Mouse (Mus musculus) adrenal gland (tissue): ENCODE data around the gene Olfr623.

Source experiments
- intact Hi-C: fragments of 180-260 bp; cut with DNase I; formaldehyde crosslinking; loops from one replicate; pipeline ENCODE4 v1.15.1; 2025
- long read RNA-seq, 2 experiments: library from polyadenylated mRNA; unstranded; transcript quantifications; one replicate each; pipeline ENCODE4 v2.0.0; 2020; ENCODE audit warnings: borderline replicate concordance in 1 of 2; ENCODE audit not compliant: insufficient replicate concordance in 1 of 2

Gene Olfr623
- long read RNA-seq, experiment 1 = 0 reads
- long read RNA-seq, experiment 2 = 0 reads

GRCm38 (mm10) chr7:103663598-103663997 is at the start of gene Olfr623:
Olfr623 (minus strand) TSS chr7:103663698.
- intact Hi-C loops = no loop called here

DNA sequence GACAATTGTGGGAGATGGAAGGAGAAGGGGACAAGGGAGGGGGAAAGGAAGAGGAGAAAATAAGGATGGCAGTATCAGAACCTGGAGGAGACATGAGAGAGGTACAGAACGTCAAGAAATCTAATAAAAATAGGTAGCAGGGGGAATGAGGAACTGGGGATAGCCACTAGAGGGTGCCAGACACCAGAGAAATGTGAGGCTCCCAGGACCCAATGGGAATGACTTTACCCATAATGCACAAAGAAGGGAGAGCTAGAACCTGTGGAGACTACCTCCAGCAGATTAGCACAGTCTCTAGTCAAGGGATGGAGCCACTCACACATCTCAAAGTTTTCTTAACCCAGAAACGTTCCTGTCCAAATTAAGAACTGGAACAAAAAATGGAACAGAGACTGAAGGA is 48.5 kb upstream of the Olfr623 start:
- intact Hi-C loops = no loop called here

DNA sequence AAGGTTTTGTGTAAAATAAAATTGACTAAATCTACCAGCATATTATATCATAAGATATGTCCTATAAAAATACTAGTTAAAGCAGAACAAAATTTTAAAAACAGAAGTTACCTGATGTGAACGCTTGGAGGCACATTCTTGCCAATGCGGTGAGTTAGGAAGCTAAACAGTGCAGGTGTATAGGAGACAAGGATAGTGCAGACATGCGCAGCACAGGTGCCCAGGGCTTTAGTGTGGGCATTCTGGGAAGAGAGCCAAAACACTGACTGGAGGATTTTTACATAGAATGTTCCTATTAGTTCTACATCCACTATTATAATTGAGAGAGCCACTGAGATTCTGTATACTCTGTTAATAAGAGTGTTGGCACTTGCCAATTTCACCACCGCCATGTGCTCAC is 36.0 kb upstream of the Olfr623 start:
- intact Hi-C loops = no loop called here

GRCm38 (mm10) chr7:103682420-103682819 is 18.9 kb upstream of the Olfr623 start, which contains the start of gene Olfr625-ps1:
Olfr625-ps1 (plus strand) TSS chr7:103682720.
- intact Hi-C loops = no loop called here

DNA sequence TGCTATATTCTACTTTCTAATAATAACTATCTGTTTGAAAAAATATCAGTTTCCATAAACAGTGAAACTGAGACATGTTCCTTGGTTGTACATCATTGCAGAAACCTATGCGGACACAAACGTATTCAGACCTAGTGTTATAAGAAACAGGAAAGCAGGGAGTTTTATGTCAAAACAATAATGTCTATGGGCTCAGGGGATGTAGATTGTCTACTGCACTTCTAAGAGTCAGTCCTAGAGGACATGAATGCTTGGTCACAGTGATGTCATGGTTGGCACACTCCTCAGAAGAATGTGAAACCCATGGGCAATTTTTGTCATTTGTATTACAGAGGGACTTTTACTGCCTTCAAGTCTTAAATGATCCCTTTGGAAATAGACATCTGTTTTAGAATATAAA is 7.6 kb upstream of the Olfr623 start, which contains the start of gene Olfr624:
Gene Olfr624 (minus strand): TSS at position 101 of the 400 bp plus-strand sequence.
- intact Hi-C loops = no loop called here

- intact Hi-C loops = no loop called here
Measured at GRCm38 (mm10) chr7:103644070-103644469, 19.4 kb downstream of the Olfr623 start.

GRCm38 (mm10) chr7:103642602-103643001 is 20.9 kb downstream of the Olfr623 start, which contains the start of gene Olfr622:
Olfr622 (minus strand) TSS chr7:103642702.
- intact Hi-C loops = no loop called here

DNA sequence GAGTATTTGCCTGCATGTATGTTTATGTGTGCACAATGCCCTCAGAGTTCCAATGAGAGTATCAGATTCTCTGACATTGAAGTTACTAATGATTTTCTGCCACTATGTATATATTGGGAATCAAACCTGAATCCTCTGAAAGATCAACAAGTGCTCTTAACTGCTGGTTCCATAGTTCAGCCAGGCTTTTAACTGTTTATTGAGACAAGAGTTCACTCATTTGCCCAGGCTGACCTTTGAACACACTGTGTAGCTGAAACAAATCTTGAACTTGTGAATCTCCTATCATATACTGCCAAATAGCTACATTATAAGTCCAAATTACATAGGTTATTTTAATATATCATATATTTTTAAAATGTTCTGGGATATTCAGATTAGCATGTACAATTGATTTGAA is 26.7 kb downstream of the Olfr623 start:
- intact Hi-C loops = no loop called here

- intact Hi-C loops = no loop called here
Measured at GRCm38 (mm10) chr7:103612434-103612833, 51.1 kb downstream of the Olfr623 start, which contains the start of gene Olfr620. Olfr620 (minus strand) TSS chr7:103612534.
